Mouse (Mus musculus): Measurements from ENCODE around the gene Slc16a14. TPM values are rescaled to one million over a fixed set of nuclear protein-coding genes. Genes with fewer than 3 reads are reported as not detected.
A peak's percentile ranks its signal among the peaks of the same experiment; 100 is the strongest.

The Slc16a14 gene
- polyA plus RNA-seq, 1 experiment from 2014 or later = 0.31 TPM

DNA sequence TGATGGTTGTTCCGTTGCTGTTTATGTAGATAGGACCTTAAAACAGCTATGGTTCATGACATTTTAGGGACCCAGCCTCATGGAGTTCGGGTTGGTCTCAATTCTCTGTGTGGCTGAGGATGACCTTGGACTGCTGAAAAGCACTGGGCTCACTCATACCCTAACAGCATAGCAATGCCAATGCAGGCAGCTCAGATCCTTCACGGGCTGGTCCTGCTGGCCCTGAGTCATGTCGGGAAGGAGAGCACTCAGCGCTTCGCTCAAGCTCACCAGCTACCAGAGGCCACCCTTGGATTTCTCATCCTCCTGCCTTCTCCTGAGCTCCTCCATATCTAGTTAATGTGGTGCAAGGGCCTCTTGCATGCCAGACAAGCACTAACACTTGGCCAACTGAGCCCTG, 35.8 kb downstream of the Slc16a14 start:
- no peak overlapping the region for H3K4me3 ChIP-seq (ENCODE audit: low read depth, low read length)
- H3K4me2 ChIP-seq (ENCODE audit: low read depth, low read length) = no peak overlapping the region
- H3K4me1 ChIP-seq (ENCODE audit: control insufficient read depth, insufficient read depth, low read length) = no peaks in the 10 kb centered on the region
- no peaks in the 10 kb centered on the region for H3K36me3 ChIP-seq (replicated peaks; ENCODE audit: control insufficient read depth, insufficient read depth, low read depth, low read length)
- WGBS = 85% methylated on average over 6 of the region's 6 CpGs
- H3K9ac ChIP-seq (replicated peaks; ENCODE audit: low read length) = no peak overlapping the region
- no peak overlapping the region for H3K27ac ChIP-seq (replicated peaks; ENCODE audit: low read depth, low read length)
- DNase-seq (ENCODE audit: low spot score) (no peak), ATAC-seq (replicated peaks; ENCODE audit: insufficient number of reproducible peaks, low FRiP score, low TSS enrichment, low read depth) (no peak)
- no peaks in the 10 kb centered on the region for H3K9me3 ChIP-seq (replicated peaks; ENCODE audit: control insufficient read depth, low read length)
- no peaks in the 10 kb centered on the region for H3K27me3 ChIP-seq (ENCODE audit: control insufficient read depth, insufficient read depth, low read length)

DNA sequence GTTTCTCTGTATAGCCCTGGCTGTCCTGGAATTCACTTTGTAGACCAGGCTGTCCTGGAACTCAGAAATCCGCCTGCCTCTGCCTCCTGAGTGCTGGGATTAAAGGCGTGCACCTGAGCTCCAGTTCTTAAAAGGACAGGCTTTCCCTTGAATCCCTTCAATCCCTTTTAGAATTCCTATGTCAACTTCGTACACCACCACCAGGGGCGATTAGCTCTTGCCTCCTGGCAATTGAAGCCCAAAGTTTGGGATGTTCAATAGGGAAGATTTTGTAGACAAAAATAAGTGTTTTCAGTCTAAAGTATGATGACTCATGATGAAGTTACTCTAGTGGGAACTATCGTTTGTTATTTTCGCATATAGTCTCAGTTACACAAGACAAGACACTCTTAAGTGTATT, 37.6 kb downstream of the Slc16a14 start:
- Histone ChIP-seq H3K4me1 (ENCODE audit: control insufficient read depth, insufficient read depth, low read length) (no peaks in the 10 kb centered on the region), H3K4me3 (ENCODE audit: low read depth, low read length) (no peak overlapping the region), H3K27ac (replicated peaks; ENCODE audit: low read depth, low read length) (no peak overlapping the region), H3K27me3 (ENCODE audit: control insufficient read depth, insufficient read depth, low read length) (no peaks in the 10 kb centered on the region), H3K9ac (replicated peaks; ENCODE audit: low read length) (no peak overlapping the region), H3K4me2 (ENCODE audit: low read depth, low read length) (no peak overlapping the region), H3K36me3 (replicated peaks; ENCODE audit: control insufficient read depth, insufficient read depth, low read depth, low read length) (no peaks in the 10 kb centered on the region), H3K9me3 (replicated peaks; ENCODE audit: control insufficient read depth, low read length) (no peaks in the 10 kb centered on the region)
- ATAC-seq (replicated peaks; ENCODE audit: insufficient number of reproducible peaks, low FRiP score, low TSS enrichment, low read depth) (no peak), DNase-seq (ENCODE audit: low spot score) (no peak)
- 78% methylated on average over 6 of the region's 6 CpGs for WGBS

- Histone ChIP-seq H3K9ac (replicated peaks; ENCODE audit: low read length) (no peak overlapping the region), H3K9me3 (replicated peaks; ENCODE audit: control insufficient read depth, low read length) (no peaks in the 10 kb centered on the region), H3K4me1 (ENCODE audit: control insufficient read depth, insufficient read depth, low read length) (no peaks in the 10 kb centered on the region), H3K36me3 (replicated peaks; ENCODE audit: control insufficient read depth, insufficient read depth, low read depth, low read length) (no peaks in the 10 kb centered on the region), H3K27me3 (ENCODE audit: control insufficient read depth, insufficient read depth, low read length) (no peaks in the 10 kb centered on the region), H3K4me2 (ENCODE audit: low read depth, low read length) (no peak overlapping the region), H3K4me3 (ENCODE audit: low read depth, low read length) (no peak overlapping the region), H3K27ac (replicated peaks; ENCODE audit: low read depth, low read length) (no peak overlapping the region)
- no peak for DNase-seq (ENCODE audit: low spot score)
- WGBS = 92% methylated on average over 8 of the region's 9 CpGs
- ATAC-seq (replicated peaks; ENCODE audit: insufficient number of reproducible peaks, low FRiP score, low TSS enrichment, low read depth) = no peak
These were observed 43.2 kb downstream of the Slc16a14 start for GRCm38 (mm10) chr1:84891746-84892145.

GRCm38 (mm10) chr1:84890503-84890902, 44.4 kb downstream of the Slc16a14 start:
- Histone ChIP-seq H3K27me3 (ENCODE audit: control insufficient read depth, insufficient read depth, low read length) (no peaks in the 10 kb centered on the region), H3K4me2 (ENCODE audit: low read depth, low read length) (no peak overlapping the region), H3K9ac (replicated peaks; ENCODE audit: low read length) (no peak overlapping the region), H3K9me3 (replicated peaks; ENCODE audit: control insufficient read depth, low read length) (no peaks in the 10 kb centered on the region), H3K4me3 (ENCODE audit: low read depth, low read length) (no peak overlapping the region), H3K4me1 (ENCODE audit: control insufficient read depth, insufficient read depth, low read length) (no peaks in the 10 kb centered on the region), H3K36me3 (replicated peaks; ENCODE audit: control insufficient read depth, insufficient read depth, low read depth, low read length) (no peaks in the 10 kb centered on the region), H3K27ac (replicated peaks; ENCODE audit: low read depth, low read length) (no peak overlapping the region)
- DNase-seq (ENCODE audit: low spot score) (no peak), ATAC-seq (replicated peaks; ENCODE audit: insufficient number of reproducible peaks, low FRiP score, low TSS enrichment, low read depth) (no peak)
- WGBS = 74% methylated on average over 7 of the region's 7 CpGs

DNA sequence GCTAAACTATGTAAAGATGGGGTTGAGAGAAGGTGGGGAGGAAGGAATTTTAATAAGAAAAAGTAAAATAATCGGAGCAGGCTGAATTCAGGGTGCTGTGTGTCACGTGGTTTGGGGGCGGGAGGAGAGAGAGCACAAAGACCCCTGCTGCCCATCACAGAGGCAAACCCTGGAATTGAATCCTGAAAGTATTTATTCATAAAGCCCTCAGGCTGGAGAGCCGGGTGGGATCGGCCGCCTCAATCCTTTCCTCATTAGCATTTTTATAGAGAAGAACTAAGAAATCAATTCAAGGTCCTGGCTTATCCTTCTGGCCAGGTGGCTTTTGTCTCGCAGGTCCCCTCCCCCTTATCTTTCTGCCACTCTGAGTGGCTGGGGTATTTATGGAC, 44.9 kb downstream of the Slc16a14 start:
- DNase-seq (ENCODE audit: low spot score) = peak; percentile 53
- no peak overlapping the region for H3K4me3 ChIP-seq (ENCODE audit: low read depth, low read length)
- ATAC-seq (replicated peaks; ENCODE audit: insufficient number of reproducible peaks, low FRiP score, low TSS enrichment, low read depth) = 0 out of 2 replicates have a peak, but pooled peaks have one; percentile 41
- no peak overlapping the region for H3K9ac ChIP-seq (replicated peaks; ENCODE audit: low read length)
- H3K4me1 ChIP-seq (ENCODE audit: control insufficient read depth, insufficient read depth, low read length) = no peaks in the 10 kb centered on the region
- H3K27me3 ChIP-seq (ENCODE audit: control insufficient read depth, insufficient read depth, low read length) = no peaks in the 10 kb centered on the region
- no peaks in the 10 kb centered on the region for H3K9me3 ChIP-seq (replicated peaks; ENCODE audit: control insufficient read depth, low read length)
- WGBS = 21% methylated on average over 7 of the region's 7 CpGs
- no peaks in the 10 kb centered on the region for H3K36me3 ChIP-seq (replicated peaks; ENCODE audit: control insufficient read depth, insufficient read depth, low read depth, low read length)
- no peak overlapping the region for H3K27ac ChIP-seq (replicated peaks; ENCODE audit: low read depth, low read length)
- H3K4me2 ChIP-seq (ENCODE audit: low read depth, low read length) = no peak overlapping the region

GRCm38 (mm10) chr1:84889330-84890004, 45.5 kb downstream of the Slc16a14 start:
- peak; percentile 61; the same call in 1 of the 2 replicates for ATAC-seq (replicated peaks; ENCODE audit: insufficient number of reproducible peaks, low FRiP score, low TSS enrichment, low read depth)
- no peaks in the 10 kb centered on the region for H3K4me1 ChIP-seq (ENCODE audit: control insufficient read depth, insufficient read depth, low read length)
- no peaks in the 10 kb centered on the region for H3K27me3 ChIP-seq (ENCODE audit: control insufficient read depth, insufficient read depth, low read length)
- H3K4me2 ChIP-seq (ENCODE audit: low read depth, low read length) = no peak overlapping the region
- no peak overlapping the region for H3K27ac ChIP-seq (replicated peaks; ENCODE audit: low read depth, low read length)
- H3K36me3 ChIP-seq (replicated peaks; ENCODE audit: control insufficient read depth, insufficient read depth, low read depth, low read length) = no peaks in the 10 kb centered on the region
- H3K4me3 ChIP-seq (ENCODE audit: low read depth, low read length) = no peak overlapping the region
- DNase-seq (ENCODE audit: low spot score) = no peak
- WGBS = 60% methylated on average over 8 of the region's 8 CpGs
- no peaks in the 10 kb centered on the region for H3K9me3 ChIP-seq (replicated peaks; ENCODE audit: control insufficient read depth, low read length)
- H3K9ac ChIP-seq (replicated peaks; ENCODE audit: low read length) = no peak overlapping the region

DNA sequence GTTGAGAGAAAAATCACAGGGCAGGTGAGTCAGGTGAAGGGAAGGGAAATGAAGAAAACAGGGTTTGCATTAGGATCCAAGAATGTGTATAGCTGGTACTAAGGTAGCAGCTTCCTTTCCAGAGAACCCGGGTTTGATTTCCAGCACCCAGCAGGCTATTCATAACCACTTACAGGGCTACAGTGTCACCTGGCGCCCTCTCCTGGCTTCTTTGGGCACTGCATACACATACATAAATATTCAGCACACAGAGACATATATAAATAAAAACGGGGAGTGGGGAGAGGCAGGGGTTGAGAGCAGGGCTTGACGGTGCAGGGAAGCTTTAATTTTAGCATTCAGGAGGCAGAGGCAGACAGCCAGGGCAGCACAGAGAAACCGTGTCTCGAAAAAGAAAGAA, 49.0 kb downstream of the Slc16a14 start:
- H3K9me3 ChIP-seq (replicated peaks; ENCODE audit: control insufficient read depth, low read length) = no peaks in the 10 kb centered on the region
- H3K27ac ChIP-seq (replicated peaks; ENCODE audit: low read depth, low read length) = no peak overlapping the region
- no peak overlapping the region for H3K9ac ChIP-seq (replicated peaks; ENCODE audit: low read length)
- H3K27me3 ChIP-seq (ENCODE audit: control insufficient read depth, insufficient read depth, low read length) = no peaks in the 10 kb centered on the region
- H3K4me3 ChIP-seq (ENCODE audit: low read depth, low read length) = no peak overlapping the region
- DNase-seq (ENCODE audit: low spot score) (no peak), ATAC-seq (replicated peaks; ENCODE audit: insufficient number of reproducible peaks, low FRiP score, low TSS enrichment, low read depth) (no peak)
- no peak overlapping the region for H3K4me2 ChIP-seq (ENCODE audit: low read depth, low read length)
- no peaks in the 10 kb centered on the region for H3K4me1 ChIP-seq (ENCODE audit: control insufficient read depth, insufficient read depth, low read length)
- no peaks in the 10 kb centered on the region for H3K36me3 ChIP-seq (replicated peaks; ENCODE audit: control insufficient read depth, insufficient read depth, low read depth, low read length)
- WGBS = 85% methylated on average over 6 of the region's 6 CpGs

- Histone ChIP-seq H3K4me1 (ENCODE audit: control insufficient read depth, insufficient read depth, low read length) (no peaks in the 10 kb centered on the region), H3K4me3 (ENCODE audit: low read depth, low read length) (no peak overlapping the region), H3K9me3 (replicated peaks; ENCODE audit: control insufficient read depth, low read length) (no peaks in the 10 kb centered on the region), H3K27ac (replicated peaks; ENCODE audit: low read depth, low read length) (no peak overlapping the region), H3K36me3 (replicated peaks; ENCODE audit: control insufficient read depth, insufficient read depth, low read depth, low read length) (no peaks in the 10 kb centered on the region), H3K27me3 (ENCODE audit: control insufficient read depth, insufficient read depth, low read length) (no peaks in the 10 kb centered on the region), H3K9ac (replicated peaks; ENCODE audit: low read length) (no peak overlapping the region), H3K4me2 (ENCODE audit: low read depth, low read length) (no peak overlapping the region)
- no peak for ATAC-seq (replicated peaks; ENCODE audit: insufficient number of reproducible peaks, low FRiP score, low TSS enrichment, low read depth)
- 81% methylated on average over 3 of the region's 3 CpGs for WGBS
- no peak for DNase-seq (ENCODE audit: low spot score)
These were observed 49.8 kb downstream of the Slc16a14 start for GRCm38 (mm10) chr1:84885174-84885573.

All from embryonic facial prominence, embryonic 11.5 days (tissue).